Mouse (Mus musculus) forebrain, embryonic 14.5 days (tissue): ENCODE data around the gene Pip4k2c. TPM values are rescaled to one million over a fixed set of nuclear protein-coding genes. Genes with fewer than 3 reads are reported as not detected.

Experiments
- ATAC-seq: fragments of 200-750 bp; cut with Nextera tagmentation; 2 replicates; pipeline ENCODE4 v1.8.0; 2017; ENCODE audit warnings: mild to moderate bottlenecking, moderate library complexity
- DNase-seq: peaks from one replicate; pipeline ENCODE4 v3.0.0-alpha.2; 2015; ENCODE audit warnings: low spot score
- H3K27ac ChIP-seq: fragments of 300-500 bp; sonication (generic); 2 replicates; pipeline ENCODE4 v1.5.1; 2014; ENCODE audit warnings: low read depth, mild to moderate bottlenecking, control low read depth, low read length, moderate library complexity
- H3K27me3 ChIP-seq: fragments of 300-500 bp; sonication (generic); replicated peaks from 2 replicates; pipeline ENCODE4 v1.6.1; 2014; ENCODE audit warnings: low read length, control low read depth, mixed read lengths; ENCODE audit not compliant: control insufficient read depth, insufficient read depth
- H3K36me3 ChIP-seq: fragments of 300-500 bp; sonication (generic); 2 replicates; pipeline ENCODE4 v1.6.1; 2014; ENCODE audit warnings: low read length, control low read depth; ENCODE audit not compliant: control insufficient read depth, insufficient read depth
- H3K4me1 ChIP-seq: fragments of 300-500 bp; sonication (generic); 2 replicates; pipeline ENCODE4 v1.6.1; 2014; ENCODE audit warnings: antibody characterized with exemption, low read length, control low read depth; ENCODE audit not compliant: control insufficient read depth, insufficient read depth
- H3K4me2 ChIP-seq: fragments of 300-500 bp; sonication (generic); 2 replicates; pipeline ENCODE4 v1.6.1; 2014; ENCODE audit warnings: mild to moderate bottlenecking, control low read depth, low read length
- H3K4me3 ChIP-seq: fragments of 300-500 bp; sonication (generic); 2 replicates; pipeline ENCODE4 v1.5.1; 2014; ENCODE audit warnings: low read depth, low read length, control low read depth
- H3K9ac ChIP-seq: fragments of 300-500 bp; sonication (generic); 2 replicates; pipeline ENCODE4 v1.6.1; 2014; ENCODE audit warnings: mild to moderate bottlenecking, low read length, control low read depth, moderate library complexity
- H3K9me3 ChIP-seq: fragments of 300-500 bp; sonication (generic); replicated peaks from 2 replicates; pipeline ENCODE4 v1.6.1; 2016; ENCODE audit warnings: low read length, control low read depth, mixed read lengths; ENCODE audit not compliant: control insufficient read depth
- WGBS: fragments of 180-500 bp; shearing (Covaris S2); extraction: QIAGEN DNeasy Blood & Tissue Kit; methylation state at CpG from one replicate; pipeline ENCODE4 v1.1.7; 2014; 5-methylcytosine and 5-hydroxymethylcytosine counted together
- polyA plus RNA-seq: library from polyadenylated mRNA; unstranded; fragments of >200 nt; fragmentation: Nextera tagmentation; extraction: Ambion mirVana; gene quantifications from 2 replicates; pipeline ENCODE4 v1.2.1, GENCODE M21; 2014

The Pip4k2c gene
- polyA plus RNA-seq = 15.3 and 17.4 TPM in 2 replicates

DNA sequence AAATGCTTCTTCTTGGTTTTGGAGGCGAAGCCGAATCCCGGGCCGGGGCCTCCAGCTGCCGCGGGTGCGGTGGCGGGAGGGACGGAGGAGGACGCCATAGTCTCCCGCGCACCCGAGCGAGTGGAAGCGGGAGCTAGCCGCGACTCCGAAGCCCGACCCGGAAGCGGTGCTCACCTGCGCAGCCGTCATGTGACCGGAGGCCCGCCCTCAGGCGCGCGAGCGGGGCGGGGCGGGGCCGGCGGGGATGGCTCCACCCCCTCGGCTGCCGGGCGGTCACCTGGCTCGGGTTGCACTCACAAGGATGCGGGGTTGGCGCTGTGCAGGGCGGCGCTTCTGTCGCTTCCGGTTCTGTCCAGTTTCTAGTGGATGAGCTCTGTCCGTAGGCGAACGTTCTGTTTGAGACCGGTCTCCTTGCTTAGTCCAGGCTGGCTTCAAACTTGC, at the start of gene Pip4k2c:
Gene Pip4k2c, minus strand, starts transcription at position 172 of the 441 bp plus-strand sequence.
- no peaks in the 10 kb centered on the region for H3K27me3 ChIP-seq
- peaks cover 18% of the 10 kb centered on the region for H3K36me3 ChIP-seq
- peak within 1 kb of the TSS; percentile 75 for H3K4me2 ChIP-seq
- ATAC-seq (peak; percentile 98), DNase-seq (peak; percentile 83)
- H3K4me3 ChIP-seq = peak within 1 kb of the TSS; percentile 70
- H3K4me1 ChIP-seq = peaks cover 6% of the 10 kb centered on the region
- 0 out of 2 replicates have a peak within 1 kb of the TSS, but pooled peaks have one; percentile 44 for H3K27ac ChIP-seq
- whole genome bisulfite sequencing = 2% methylated on average over 43 of the region's 47 CpGs
- H3K9me3 ChIP-seq = no peaks in the 10 kb centered on the region
- peak within 1 kb of the TSS; percentile 81 for H3K9ac ChIP-seq

DNA sequence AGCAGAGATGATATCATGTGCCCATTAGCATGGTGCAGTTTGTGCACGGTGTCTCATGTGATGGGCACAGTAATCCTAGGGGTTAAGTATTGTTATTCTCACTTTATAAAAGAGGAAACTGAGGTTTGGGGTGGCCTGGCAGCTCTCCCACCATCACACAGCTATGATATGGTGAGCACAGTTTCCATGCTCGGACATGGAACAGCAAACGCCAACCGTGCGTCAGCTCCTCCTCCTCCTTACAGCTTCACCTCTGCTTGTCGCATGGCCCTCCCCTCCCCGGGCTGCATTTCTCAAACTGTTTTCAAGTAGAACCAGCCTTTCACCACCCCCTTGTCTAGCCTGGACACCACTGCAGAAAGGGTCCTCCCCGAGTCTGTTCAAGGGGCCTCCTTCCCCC, 47.1 kb upstream of the Pip4k2c start:
- Histone ChIP-seq H3K36me3 (no peaks in the 10 kb centered on the region), H3K4me1 (peaks cover 14% of the 10 kb centered on the region), H3K27me3 (no peaks in the 10 kb centered on the region), H3K9ac (no peak overlapping the region), H3K9me3 (no peaks in the 10 kb centered on the region), H3K4me3 (no peak overlapping the region), H3K4me2 (no peak overlapping the region), H3K27ac (no peak overlapping the region)
- DNase-seq (no peak), ATAC-seq (no peak)
- whole genome bisulfite sequencing = 88% methylated on average over 8 of the region's 8 CpGs

DNA sequence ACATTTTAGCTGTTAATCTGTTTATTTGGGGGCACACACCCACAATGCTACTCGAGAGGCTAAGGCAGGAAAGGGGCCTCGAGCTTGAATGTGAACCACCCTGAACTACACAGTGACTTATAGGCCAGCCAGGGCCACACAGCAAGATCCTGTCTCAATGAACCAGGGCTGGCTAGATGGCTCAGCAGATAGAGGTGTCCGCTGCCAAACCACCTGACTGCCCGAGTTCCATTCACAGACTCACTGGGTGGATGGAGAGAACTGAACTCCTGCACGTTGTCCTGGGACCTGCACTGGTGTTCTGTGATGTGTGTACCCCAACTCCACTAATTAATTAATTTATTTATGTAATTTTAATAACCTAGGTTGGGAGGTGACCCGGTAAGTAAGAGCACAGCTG, 46.4 kb upstream of the Pip4k2c start:
- no peak overlapping the region for H3K4me3 ChIP-seq
- ATAC-seq (no peak), DNase-seq (no peak)
- no peaks in the 10 kb centered on the region for H3K9me3 ChIP-seq
- H3K4me2 ChIP-seq = no peak overlapping the region
- no peak overlapping the region for H3K9ac ChIP-seq
- peaks cover 11% of the 10 kb centered on the region for H3K4me1 ChIP-seq
- no peak overlapping the region for H3K27ac ChIP-seq
- 83% methylated on average over 6 of the region's 6 CpGs for WGBS
- H3K27me3 ChIP-seq = no peaks in the 10 kb centered on the region
- no peaks in the 10 kb centered on the region for H3K36me3 ChIP-seq

- WGBS = 21% methylated on average over 14 of the region's 14 CpGs
- peak overlapping the region; percentile 26; the same call in 1 of the 2 replicates for H3K4me2 ChIP-seq
- peak; percentile 77 for ATAC-seq
- H3K9me3 ChIP-seq = no peaks in the 10 kb centered on the region
- peaks cover 3% of the 10 kb centered on the region for H3K4me1 ChIP-seq
- H3K4me3 ChIP-seq = peak overlapping the region; percentile 4; the same call in 1 of the 2 replicates
- H3K9ac ChIP-seq = no peak overlapping the region
- no peaks in the 10 kb centered on the region for H3K27me3 ChIP-seq
- DNase-seq = peak; percentile 81
- H3K36me3 ChIP-seq = no peaks in the 10 kb centered on the region
- H3K27ac ChIP-seq = no peak overlapping the region
These were observed 44.4 kb upstream of the Pip4k2c start for GRCm38 (mm10) chr10:127255625-127256345.

GRCm38 (mm10) chr10:127250810-127251209, 39.4 kb upstream of the Pip4k2c start:
- Histone ChIP-seq H3K9me3 (no peaks in the 10 kb centered on the region), H3K4me2 (no peak overlapping the region), H3K4me1 (no peaks in the 10 kb centered on the region), H3K27me3 (no peaks in the 10 kb centered on the region), H3K4me3 (no peak overlapping the region), H3K36me3 (peaks cover 28% of the 10 kb centered on the region), H3K9ac (no peak overlapping the region), H3K27ac (no peak overlapping the region)
- WGBS = 88% methylated on average over 5 of the region's 5 CpGs
- DNase-seq (no peak), ATAC-seq (no peak)

DNA sequence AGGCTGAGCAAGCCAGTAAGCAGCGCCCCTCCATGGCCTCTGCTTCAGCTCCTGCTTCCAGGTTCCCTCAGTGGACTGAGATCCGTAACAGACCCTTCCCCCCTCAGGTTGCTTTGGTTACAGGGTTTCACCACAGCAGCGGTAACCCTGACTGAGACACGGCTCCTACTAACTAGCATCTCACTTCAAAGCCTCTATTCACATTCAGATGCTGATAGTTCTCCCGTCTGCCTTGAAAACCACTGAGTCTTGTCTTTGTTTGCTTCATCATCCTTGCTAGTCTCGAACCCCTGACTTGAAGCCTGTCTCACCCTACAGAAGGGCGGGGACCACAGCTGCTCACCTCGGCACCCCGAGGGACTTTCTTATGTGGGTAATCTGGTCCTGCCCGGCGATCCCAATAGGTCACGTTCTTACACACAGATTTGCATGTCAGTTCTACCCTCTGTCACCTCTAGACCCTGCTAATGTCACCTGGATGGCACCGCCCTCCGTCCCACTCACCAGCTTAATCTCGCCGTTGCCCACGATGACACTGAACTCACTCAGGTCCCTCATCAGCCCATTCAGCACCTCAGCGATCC, 26.9 kb upstream of the Pip4k2c start:
- H3K27ac ChIP-seq = no peak overlapping the region
- DNase-seq = no peak
- H3K9me3 ChIP-seq = no peaks in the 10 kb centered on the region
- H3K27me3 ChIP-seq = no peaks in the 10 kb centered on the region
- no peak overlapping the region for H3K4me2 ChIP-seq
- ATAC-seq = no peak
- no peaks in the 10 kb centered on the region for H3K4me1 ChIP-seq
- H3K9ac ChIP-seq = no peak overlapping the region
- H3K4me3 ChIP-seq = no peak overlapping the region
- 74% methylated on average over 18 of the region's 18 CpGs for WGBS
- peaks cover 81% of the 10 kb centered on the region for H3K36me3 ChIP-seq

GRCm38 (mm10) chr10:127236541-127236940, 25.2 kb upstream of the Pip4k2c start:
- H3K4me2 ChIP-seq = no peak overlapping the region
- WGBS = 51% methylated on average over 9 of the region's 9 CpGs
- H3K36me3 ChIP-seq = peaks cover 80% of the 10 kb centered on the region
- H3K9ac ChIP-seq = no peak overlapping the region
- H3K27me3 ChIP-seq = no peaks in the 10 kb centered on the region
- no peak for ATAC-seq
- no peaks in the 10 kb centered on the region for H3K9me3 ChIP-seq
- H3K4me1 ChIP-seq = no peaks in the 10 kb centered on the region
- H3K27ac ChIP-seq = no peak overlapping the region
- H3K4me3 ChIP-seq = no peak overlapping the region
- no peak for DNase-seq

DNA sequence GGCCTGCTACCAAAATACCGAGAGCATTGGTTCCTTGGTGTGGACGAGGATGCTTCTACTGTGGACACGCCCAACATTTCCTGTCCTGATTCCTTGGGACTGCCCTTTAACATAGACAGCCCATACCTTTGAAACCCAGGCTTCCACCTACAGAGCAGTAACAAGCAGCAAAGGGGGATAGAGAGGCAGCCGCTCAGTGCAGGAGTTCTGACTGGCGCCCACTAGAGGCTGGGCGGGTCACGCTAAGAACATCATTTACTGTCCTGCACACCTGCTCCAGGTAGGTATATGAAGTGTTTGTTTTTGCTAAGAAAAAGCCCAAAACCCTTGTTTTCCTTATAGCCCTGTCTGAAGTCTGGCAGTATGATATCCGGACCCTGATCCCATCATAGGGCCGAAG, 21.8 kb upstream of the Pip4k2c start:
- Histone ChIP-seq H3K4me2 (no peak overlapping the region), H3K36me3 (peaks cover 79% of the 10 kb centered on the region)
- DNase-seq = no peak

GRCm38 (mm10) chr10:127231741-127232140, 20.4 kb upstream of the Pip4k2c start:
- WGBS = 88% methylated on average over 14 of the region's 14 CpGs
- DNase-seq (no peak), ATAC-seq (no peak)
- no peak overlapping the region for H3K27ac ChIP-seq
- H3K4me1 ChIP-seq = no peaks in the 10 kb centered on the region
- H3K4me3 ChIP-seq = no peak overlapping the region
- no peak overlapping the region for H3K4me2 ChIP-seq
- no peaks in the 10 kb centered on the region for H3K27me3 ChIP-seq
- H3K9me3 ChIP-seq = no peaks in the 10 kb centered on the region
- no peak overlapping the region for H3K9ac ChIP-seq
- peaks cover 76% of the 10 kb centered on the region for H3K36me3 ChIP-seq

More for the DNA sequence above, 21.8 kb upstream of the Pip4k2c start:
- H3K4me3 ChIP-seq = no peak overlapping the region
- 82% methylated on average over 9 of the region's 9 CpGs for WGBS
- no peak overlapping the region for H3K27ac ChIP-seq
- H3K4me1 ChIP-seq = no peaks in the 10 kb centered on the region
- H3K9me3 ChIP-seq = no peaks in the 10 kb centered on the region
- no peaks in the 10 kb centered on the region for H3K27me3 ChIP-seq
- H3K9ac ChIP-seq = no peak overlapping the region
- ATAC-seq = no peak
